Mouse (Mus musculus): ENCODE results near the gene 9230113P08Rik. TPM values are rescaled to one million over a fixed set of nuclear protein-coding genes. Genes with fewer than 3 reads are reported as not detected.

9230113P08Rik gene
- not detected in 2 replicates for polyA plus RNA-seq (2021; fragmentation: Nextera tagmentation)
- long read RNA-seq, experiment 1: 0 reads
- long read RNA-seq, experiment 2: 0 reads

DNA sequence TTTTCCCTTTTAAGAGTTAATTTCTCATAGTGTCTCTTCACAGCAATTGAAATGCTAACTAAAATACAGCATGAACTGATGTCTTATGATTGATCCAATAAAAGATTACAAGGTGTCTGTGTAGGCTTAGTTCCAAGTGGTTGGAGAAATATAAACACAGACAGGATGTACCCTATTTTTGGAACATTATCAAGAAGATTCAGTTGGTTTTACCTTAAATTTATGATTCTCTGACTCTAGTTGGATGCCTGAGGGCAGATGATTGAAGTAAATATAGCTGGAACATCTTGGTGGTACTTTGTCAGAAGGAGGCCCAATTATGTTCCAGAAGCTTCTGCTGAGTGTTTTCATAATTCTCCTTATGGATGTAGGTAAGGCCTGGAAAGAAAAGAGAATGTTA lies at the start of gene 9230113P08Rik:
Gene 9230113P08Rik, plus strand, starts transcription at position 301 of the 400 bp plus-strand sequence.

Other genes starting within 250 kb of the 9230113P08Rik start
- not detected in 2 replicates for gene Pate1, start 221.0 kb upstream of the 9230113P08Rik start, polyA plus RNA-seq (2021; fragmentation: Nextera tagmentation)
- not detected in 2 replicates for gene Gm17677, start 167.4 kb upstream of the 9230113P08Rik start, polyA plus RNA-seq (2021; fragmentation: Nextera tagmentation)
- gene Gm17727, start 130.3 kb upstream of the 9230113P08Rik start, polyA plus RNA-seq (2021; fragmentation: Nextera tagmentation): not detected in 2 replicates
- gene Gm27235, start 118.3 kb upstream of the 9230113P08Rik start, polyA plus RNA-seq (2021; fragmentation: Nextera tagmentation): not detected in 2 replicates
- not detected in 2 replicates for gene D730048I06Rik, start 118.3 kb upstream of the 9230113P08Rik start, polyA plus RNA-seq (2021; fragmentation: Nextera tagmentation)
- not detected in 2 replicates for gene 9230110F15Rik, start 64.3 kb upstream of the 9230113P08Rik start, polyA plus RNA-seq (2021; fragmentation: Nextera tagmentation)
- not detected in 2 replicates for gene Gm5916, start 220.4 kb downstream of the 9230113P08Rik start, polyA plus RNA-seq (2021; fragmentation: Nextera tagmentation)

All from layer of hippocampus, adult 6 months (tissue).